Mouse (Mus musculus) lung, postnatal 14 days (tissue): ENCODE results near the gene Etnk2.

Experiments used
- DNase-seq: peaks from one replicate; pipeline ENCODE4 v3.0.0; 2021

The Etnk2 gene

DNA sequence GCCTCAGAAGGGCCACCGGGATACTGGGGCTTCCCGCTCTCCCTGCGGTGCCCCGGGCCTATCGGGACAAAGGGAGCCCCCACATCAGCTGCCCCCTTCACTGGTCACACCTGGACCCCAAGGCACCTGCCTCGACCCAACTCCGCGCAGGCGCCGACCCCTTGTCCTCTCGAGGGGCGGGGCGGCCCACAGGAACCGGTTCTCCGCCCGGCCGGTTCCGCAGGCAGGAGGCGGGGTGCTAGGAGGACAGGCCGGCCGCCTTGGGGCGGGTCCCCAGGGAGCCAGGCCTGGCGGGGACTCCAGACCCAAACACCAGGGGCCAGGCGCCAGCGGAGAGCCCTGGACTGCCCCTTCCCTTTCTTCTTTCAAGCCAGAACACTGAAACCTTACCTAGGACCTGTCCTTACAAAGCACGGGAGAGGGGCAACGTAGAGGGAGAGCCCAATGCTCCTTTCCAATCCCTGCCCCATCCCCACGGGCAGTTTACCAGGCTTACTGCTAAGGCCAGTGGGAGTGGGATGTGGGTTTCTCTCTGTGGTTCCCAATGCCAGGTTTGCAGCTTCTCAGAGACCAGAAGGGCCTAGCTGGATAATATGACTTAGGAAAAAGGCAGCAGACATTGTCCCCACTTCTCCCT, 54.9 kb downstream of the Etnk2 start:
- DNase-seq: peak; percentile 90

DNA sequence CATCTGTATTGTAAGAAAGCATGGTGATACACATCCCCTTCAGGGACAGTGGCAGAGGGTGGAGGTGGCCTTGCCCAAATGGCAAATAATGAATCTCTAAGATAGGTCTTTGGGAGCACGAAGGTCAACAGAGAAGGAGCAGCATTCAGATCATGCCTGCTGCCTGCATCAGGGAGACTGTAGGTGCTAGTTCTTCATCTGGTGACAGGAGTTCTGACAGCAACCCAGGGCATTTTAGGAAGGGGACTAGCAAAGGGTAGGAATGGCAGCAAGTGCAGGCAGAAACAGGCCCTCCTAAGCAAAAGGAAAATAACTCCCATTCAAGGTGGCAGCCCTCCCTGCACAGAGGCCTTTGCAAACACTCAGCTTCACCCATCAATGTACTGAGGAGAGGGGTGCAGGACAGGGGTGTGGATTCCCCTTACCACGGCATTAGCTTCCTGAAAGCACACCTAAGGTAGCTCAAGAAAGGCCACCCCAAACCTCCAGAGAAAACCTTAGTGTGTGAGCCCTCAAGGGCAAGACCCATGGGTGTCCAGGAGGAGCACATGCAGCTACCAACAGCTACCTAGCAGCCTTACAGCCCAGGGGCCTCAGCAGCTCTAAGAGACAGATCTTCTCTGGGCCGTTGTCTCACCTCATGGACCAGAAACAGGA, 55.9 kb downstream of the Etnk2 start:
- DNase-seq: no peak

GRCm38 (mm10) chr1:133420491-133420890, 57.1 kb downstream of the Etnk2 start:
- no peak for DNase-seq

- DNase-seq: no peak
These were observed 57.7 kb downstream of the Etnk2 start for GRCm38 (mm10) chr1:133421061-133421460.

DNA sequence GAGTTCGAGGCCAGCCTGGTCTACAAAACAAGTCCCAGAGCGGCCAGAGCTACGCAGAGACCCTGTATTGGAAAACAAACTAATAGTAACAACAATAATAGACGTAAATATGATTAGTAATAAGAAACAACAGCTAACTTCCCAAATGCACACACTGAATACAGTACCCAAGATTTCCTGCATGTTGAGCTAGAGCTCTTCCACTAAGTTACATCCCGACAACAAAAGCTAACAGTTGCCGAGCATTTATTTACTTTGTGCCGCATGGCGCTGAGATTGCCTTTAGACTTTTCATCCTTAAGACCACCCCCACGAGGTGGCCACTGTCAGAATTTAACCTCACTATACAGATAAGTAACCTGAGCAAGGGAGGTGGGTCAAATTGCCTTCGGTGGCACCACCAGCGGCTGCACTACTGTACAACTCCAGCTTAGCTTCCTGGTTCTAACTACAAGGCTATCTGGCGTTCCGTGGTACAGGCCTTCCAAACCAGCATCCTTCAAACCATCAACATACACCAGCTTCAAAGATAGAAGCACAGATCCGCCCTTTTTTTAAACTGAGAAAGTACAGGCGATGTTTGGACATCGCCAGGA, 58.7 kb downstream of the Etnk2 start:
- DNase-seq: no peak

- DNase-seq: peak; percentile 73
These were observed 59.3 kb downstream of the Etnk2 start for GRCm38 (mm10) chr1:133422615-133423161.

DNA sequence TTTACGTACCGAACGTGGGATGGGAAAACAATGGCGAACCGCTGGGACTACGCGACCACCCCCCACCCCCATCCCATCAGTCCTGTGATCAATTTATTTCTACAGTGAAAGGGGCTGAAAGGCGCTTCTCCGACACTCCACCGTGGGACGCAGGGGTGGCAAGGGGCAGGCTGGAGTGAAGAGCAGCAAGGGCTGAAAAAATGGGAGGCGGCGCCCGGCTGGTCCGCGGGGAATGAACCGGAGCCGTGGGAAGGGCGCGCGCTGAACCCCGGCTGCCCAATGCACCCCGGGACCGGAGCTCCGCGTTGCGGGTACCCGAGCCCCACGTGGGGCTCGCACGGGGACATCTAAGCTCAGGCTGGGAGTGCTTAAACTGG, 59.8 kb downstream of the Etnk2 start:
- no peak for DNase-seq

DNA sequence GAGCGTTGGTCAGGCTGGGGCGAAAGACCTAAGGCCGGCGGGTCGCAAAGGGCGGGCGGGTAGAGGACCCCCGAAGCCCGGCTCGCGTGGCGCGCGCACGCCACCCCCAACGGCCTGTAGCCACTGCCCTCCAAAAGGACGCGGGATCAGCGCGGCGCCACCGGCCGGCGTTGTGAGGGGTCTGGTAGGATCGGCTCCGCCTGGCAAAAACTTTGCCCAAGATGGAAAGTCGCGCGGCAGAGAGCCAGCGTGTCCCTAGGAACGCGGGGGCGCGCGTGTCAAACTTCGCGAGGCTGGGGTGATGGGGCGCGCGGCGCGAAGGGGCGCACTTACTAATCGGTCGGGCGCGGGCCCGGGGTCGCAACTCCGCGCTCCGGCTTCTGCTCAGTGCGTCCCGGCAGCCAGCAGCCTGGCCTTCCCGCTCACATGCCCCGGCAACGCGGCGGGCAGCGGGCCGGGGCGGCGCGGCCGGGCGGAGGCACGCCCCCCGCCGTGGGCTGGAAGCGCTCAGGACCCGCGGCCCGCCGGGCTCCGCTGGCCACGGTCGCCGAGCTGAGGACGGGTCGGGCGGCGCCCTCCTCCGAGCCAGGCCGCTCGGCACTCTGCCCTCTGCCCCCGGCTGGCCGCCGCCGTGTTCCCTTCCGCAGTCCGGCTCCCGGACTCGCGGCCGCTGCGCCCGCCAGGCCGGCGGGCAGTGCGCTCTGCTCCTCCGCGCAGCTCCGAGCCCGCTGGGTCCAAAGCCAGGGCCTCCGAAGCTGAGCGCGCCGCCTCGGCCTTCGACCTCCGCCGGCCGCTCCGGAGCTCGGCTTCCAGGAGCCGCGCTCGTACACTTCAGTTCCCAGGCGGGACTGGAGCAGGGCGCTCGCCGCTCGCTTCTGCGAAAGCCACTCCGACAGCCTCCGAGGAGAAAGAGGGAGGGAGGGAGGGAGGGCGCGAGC, 60.4 kb downstream of the Etnk2 start, which contains the start of gene Sox13:
TSS of gene Sox13 (minus strand) at position 835 of the 938 bp plus-strand sequence.
- DNase-seq: peak; percentile 76

- no peak for DNase-seq
These were observed 61.3 kb downstream of the Etnk2 start for GRCm38 (mm10) chr1:133424547-133425140.
